Mouse (Mus musculus): ENCODE data around the gene Myom1. TPM values are rescaled to one million over a fixed set of nuclear protein-coding genes. Genes with fewer than 3 reads are reported as not detected.

Myom1 gene
- polyA plus RNA-seq (2014; fragmentation: Illumina TruSeq; extraction: RNeasy Lipid Tissue Mini Kit (QIAGEN cat#74804); ENCODE audit: low read depth, low replicate concordance): 23.0 TPM

DNA sequence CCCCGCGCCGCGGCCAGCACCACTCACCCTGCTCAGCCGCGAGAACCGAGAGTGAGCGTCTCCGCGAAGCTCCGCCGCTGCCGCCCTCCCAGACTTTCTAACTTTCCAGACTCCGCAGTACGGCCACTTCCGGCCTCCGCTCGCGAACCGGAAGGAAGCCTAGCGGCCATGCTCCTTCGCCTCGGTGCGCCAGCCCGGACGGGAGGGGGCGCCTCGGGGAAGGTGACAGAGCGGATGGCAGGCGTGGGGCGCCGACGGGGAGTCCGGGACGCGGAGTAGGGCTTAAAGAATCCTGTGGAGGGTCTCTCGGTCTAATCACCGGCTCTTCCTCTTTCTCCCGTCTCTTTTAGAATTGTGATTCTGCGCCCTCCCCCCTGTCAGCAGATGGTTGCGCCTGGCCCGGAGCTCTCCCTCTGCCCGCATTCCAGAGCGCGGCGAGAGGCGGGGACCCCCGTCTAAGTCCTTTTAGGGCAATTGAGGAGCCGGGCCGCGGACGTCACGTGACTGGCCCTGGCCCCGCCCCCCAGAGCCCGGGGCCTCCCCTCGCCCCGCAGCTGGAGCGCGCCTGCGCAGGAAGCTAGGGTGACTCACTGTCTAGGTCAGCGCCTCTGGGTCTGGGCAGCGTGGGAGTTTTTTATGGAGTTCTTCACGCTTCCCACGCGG lies at the start of gene Myom1:
Myom1 (plus strand) TSS at position 553 of the 663 bp plus-strand sequence.

DNA sequence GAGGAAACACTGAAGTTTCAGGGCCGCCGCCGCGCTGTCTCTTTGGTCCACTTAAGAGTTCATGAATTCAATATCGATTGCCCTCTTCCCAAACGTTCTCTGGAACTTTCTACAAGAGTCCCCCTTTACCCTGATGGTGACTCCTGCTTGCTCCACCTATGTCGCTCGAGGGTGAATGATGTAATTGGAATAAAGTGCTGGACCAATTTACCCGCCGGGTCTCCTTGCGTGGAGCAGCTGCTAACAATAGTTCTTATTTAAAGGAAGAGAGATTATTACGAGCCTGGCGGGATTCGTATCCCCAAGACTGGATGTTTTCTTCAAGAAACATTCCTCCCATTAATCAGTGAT lies 286 bp downstream of the Myom1 start, which contains the start of gene Myl12a:
Myl12a (minus strand) TSS at position 135 of the 351 bp plus-strand sequence.

Other genes with a start within 250 kb of the Myom1 start
- gene Tgif1, start 149.1 kb upstream of the Myom1 start, polyA plus RNA-seq (2014; fragmentation: Illumina TruSeq; extraction: RNeasy Lipid Tissue Mini Kit (QIAGEN cat#74804); ENCODE audit: low read depth, low replicate concordance): 59.2 TPM
- gene Myl12a, start 245 bp downstream of the Myom1 start, polyA plus RNA-seq (2014; fragmentation: Illumina TruSeq; extraction: RNeasy Lipid Tissue Mini Kit (QIAGEN cat#74804); ENCODE audit: low read depth, low replicate concordance): 296 TPM
- gene Lpin2, start 179.9 kb downstream of the Myom1 start, polyA plus RNA-seq (2014; fragmentation: Illumina TruSeq; extraction: RNeasy Lipid Tissue Mini Kit (QIAGEN cat#74804); ENCODE audit: low read depth, low replicate concordance): 20.3 TPM

Measured in adipose tissue, adult 10 weeks (tissue).